In the genomic region with DNA sequence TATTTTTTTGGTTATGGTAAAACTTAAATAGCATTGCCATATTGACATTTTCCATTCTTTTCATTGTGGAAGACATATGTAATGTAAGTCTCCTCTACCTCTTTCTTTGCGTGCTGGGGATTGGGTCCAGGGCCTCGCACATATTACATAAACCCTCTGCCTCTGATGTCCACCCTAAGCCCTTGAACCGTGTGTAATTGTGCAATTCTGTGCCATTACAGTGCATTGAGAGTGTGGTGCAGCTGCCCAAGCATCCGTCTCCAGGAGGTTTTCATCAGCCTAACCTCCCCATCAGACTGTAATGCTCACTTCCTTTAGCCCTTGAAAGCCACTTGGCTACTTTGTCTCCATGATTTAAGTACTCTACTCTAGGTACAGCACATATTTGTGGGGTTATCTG, we compare ENCODE assay signal across 21 mouse cellular contexts. TPM values are rescaled to one million over a fixed set of nuclear protein-coding genes. Genes with fewer than 3 reads are reported as not detected.
DNase-seq lines count a peak whose midpoint lies in the region; ATAC-seq and TF ChIP-seq lines count a peak whose summit lies in the region.
"Had no signal": no experiment of that assay in that cellular context is flagged by ENCODE, and none has a peak within 500 bp of the region (broad histone marks: within the 10 kb centered on the region; RNA-seq: fewer than 3 reads in every experiment).

No protein-coding gene starts in this region.

- no peak overlapping the region for H3K4me2 ChIP-seq in liver, postnatal 0 days (ENCODE audit: low read depth, low read length)
- H3K4me2 ChIP-seq in liver, embryonic 12.5 days, result no peak overlapping the region
- H3K4me2 ChIP-seq: embryonic facial prominence, embryonic 15.5 days; forebrain, embryonic 12.5 days; heart, embryonic 15.5 days; hindbrain, embryonic 14.5 days had no signal

- 42% methylated on average over 4 of the region's 4 CpGs for WGBS in liver, postnatal 0 days (ENCODE audit: insufficient replicate concordance)
- 68% methylated on average over 4 of the region's 4 CpGs for WGBS in liver, embryonic 12.5 days (ENCODE audit: insufficient replicate concordance)

- peak; percentile 73 for DNase-seq in heart, adult 11 months
- no peak for DNase-seq in heart, postnatal 14 days
- no peak for DNase-seq in liver, postnatal 0 days
- DNase-seq: adrenal gland, adult 8-10 months; cerebellum, adult 11 months; cerebellum, adult 8-10 months; cerebellum, postnatal 14 days; embryo, embryonic 11 days; gastrocnemius, postnatal 14 days; heart, adult 18-20 months had no signal

- H3K4me3 ChIP-seq in liver, postnatal 0 days (ENCODE audit: low read depth, low read length), result no peak overlapping the region
- H3K4me3 ChIP-seq in liver, embryonic 12.5 days, result no peak overlapping the region
- H3K4me3 ChIP-seq: embryonic facial prominence, embryonic 15.5 days; erythroblast, embryonic 14.5 days; forebrain, embryonic 12.5 days; heart, embryonic 10.5 days; heart, embryonic 15.5 days; hindbrain, embryonic 10.5 days had no signal

- H3K9me3 ChIP-seq in liver, postnatal 0 days (ENCODE audit: low read length), result no peaks in the 10 kb centered on the region
- no peaks in the 10 kb centered on the region for H3K9me3 ChIP-seq in liver, embryonic 12.5 days (replicated peaks)
- H3K9me3 ChIP-seq: embryonic facial prominence, embryonic 15.5 days; forebrain, embryonic 12.5 days; heart, embryonic 10.5 days; heart, embryonic 15.5 days; hindbrain, embryonic 10.5 days had no signal

- H3K4me1 ChIP-seq in liver, postnatal 0 days (ENCODE audit: insufficient read depth), result peaks cover 16% of the 10 kb centered on the region
- peaks cover 60% of the 10 kb centered on the region for H3K4me1 ChIP-seq in liver, embryonic 12.5 days

- H3K9ac ChIP-seq in liver, postnatal 0 days (replicated peaks), result no peak overlapping the region
- H3K9ac ChIP-seq in liver, embryonic 12.5 days, result no peak overlapping the region
- H3K9ac ChIP-seq: embryonic facial prominence, embryonic 15.5 days; forebrain, embryonic 12.5 days; heart, embryonic 15.5 days; hindbrain, embryonic 14.5 days had no signal

- no peaks in the 10 kb centered on the region for H3K27me3 ChIP-seq in liver, postnatal 0 days (ENCODE audit: insufficient read depth, low read length)
- no peaks in the 10 kb centered on the region for H3K27me3 ChIP-seq in liver, embryonic 12.5 days (replicated peaks)
- H3K27me3 ChIP-seq: embryonic facial prominence, embryonic 15.5 days; forebrain, embryonic 12.5 days; heart, embryonic 15.5 days had no signal

- H3K36me3 ChIP-seq in liver, postnatal 0 days (replicated peaks; ENCODE audit: insufficient read depth, low read length), result 0 out of 2 replicates have a peak, but pooled peaks cover 3% of the 10 kb centered on the region
- 0 out of 2 replicates have a peak, but pooled peaks cover 7% of the 10 kb centered on the region for H3K36me3 ChIP-seq in liver, embryonic 12.5 days
- H3K36me3 ChIP-seq: embryonic facial prominence, embryonic 15.5 days; forebrain, embryonic 12.5 days; heart, embryonic 10.5 days; heart, embryonic 15.5 days had no signal

- H3K27ac ChIP-seq in liver, postnatal 0 days (ENCODE audit: low read depth), result 0 out of 2 replicates have a peak overlapping the region, but pooled peaks have one; percentile 2
- H3K27ac ChIP-seq in liver, embryonic 12.5 days, result no peak overlapping the region
- H3K27ac ChIP-seq: embryonic facial prominence, embryonic 15.5 days; forebrain, embryonic 12.5 days; heart, embryonic 10.5 days; hindbrain, embryonic 10.5 days; hindbrain, embryonic 14.5 days had no signal

- TF ChIP-seq CTCF in liver, postnatal 0 days (IDR thresholded peaks at IDR 0.05; ENCODE audit: low read depth), result no peak

- TF ChIP-seq EP300 in liver, postnatal 0 days (IDR thresholded peaks at IDR 0.05; ENCODE audit: low read depth), result no peak

- ATAC-seq in liver, postnatal 0 days, result 0 out of 2 replicates have a peak, but pooled peaks have one; percentile 31
- no peak for ATAC-seq in liver, embryonic 12.5 days
- ATAC-seq in megakaryocyte, adult 5-6 weeks (ENCODE audit: poor library complexity, severe bottlenecking), result peak; percentile 68
- ATAC-seq in erythroid progenitor cell, adult 5-6 weeks (replicated peaks; ENCODE audit: low FRiP score, poor library complexity, severe bottlenecking), result no peak
- ATAC-seq: forebrain, embryonic 16.5 days had no signal

- intact Hi-C loops in heart, postnatal 14 days (cut with DNase I), result no loop called here

RNA-seq across cellular contexts. Expression of a gene that starts 7.0 kb away (rescaled TPM):
- total RNA-seq in heart, postnatal 14 days (2021), result 10 to 100 TPM; 85.8 to 86.9 TPM
- 18.4 and 18.5 TPM in 2 replicates for polyA plus RNA-seq in liver, postnatal 0 days (2015; fragmentation: Nextera tagmentation; extraction: Ambion mirVana)
- 29.5 and 30.6 TPM in 2 replicates for polyA plus RNA-seq in liver, embryonic 12.5 days (2016; fragmentation: Nextera tagmentation; extraction: Ambion mirVana)
- 77.9 and 85.2 TPM in 2 replicates for total RNA-seq in megakaryocyte, adult 5-6 weeks (2015)
- 137 and 138 TPM in 2 replicates for total RNA-seq in megakaryocyte, adult 5-6 weeks (2017)
- total RNA-seq in erythroid progenitor cell, adult 5-6 weeks (2015; ENCODE audit: low replicate concordance), result 8.4 and 37.8 TPM in 2 replicates
- 57.0 and 75.1 TPM in 2 replicates for total RNA-seq in erythroid progenitor cell, adult 5-6 weeks (2017; ENCODE audit: low replicate concordance)

Comparison
In these comparisons a context has a peak if more than half of its experiments do, and no peak if none do; other contexts are left out.
1. ATAC-seq: peak in liver, postnatal 0 days (single experiment) and megakaryocyte, adult 5-6 weeks (single experiment); none in liver, embryonic 12.5 days (single experiment) and erythroid progenitor cell, adult 5-6 weeks (single experiment).